Mouse (Mus musculus) v-Abl transformed pro-B cells (cell line): ENCODE results near the gene Gm19684.
"Not testable (repeated sequence)": the region's sequence is repeated elsewhere in the genome, so short reads cannot be mapped to it uniquely, and the experiment has no call there.

ENCODE experiments used
- in situ Hi-C, 2 experiments: fragments of 400-800 bp; cut with MboI; formaldehyde crosslinking; loops; one replicate each; pipeline ENCODE4 v1.15.1; 2025; ENCODE audit not compliant: unreplicated experiment in 2 of 2

The Gm19684 gene

DNA sequence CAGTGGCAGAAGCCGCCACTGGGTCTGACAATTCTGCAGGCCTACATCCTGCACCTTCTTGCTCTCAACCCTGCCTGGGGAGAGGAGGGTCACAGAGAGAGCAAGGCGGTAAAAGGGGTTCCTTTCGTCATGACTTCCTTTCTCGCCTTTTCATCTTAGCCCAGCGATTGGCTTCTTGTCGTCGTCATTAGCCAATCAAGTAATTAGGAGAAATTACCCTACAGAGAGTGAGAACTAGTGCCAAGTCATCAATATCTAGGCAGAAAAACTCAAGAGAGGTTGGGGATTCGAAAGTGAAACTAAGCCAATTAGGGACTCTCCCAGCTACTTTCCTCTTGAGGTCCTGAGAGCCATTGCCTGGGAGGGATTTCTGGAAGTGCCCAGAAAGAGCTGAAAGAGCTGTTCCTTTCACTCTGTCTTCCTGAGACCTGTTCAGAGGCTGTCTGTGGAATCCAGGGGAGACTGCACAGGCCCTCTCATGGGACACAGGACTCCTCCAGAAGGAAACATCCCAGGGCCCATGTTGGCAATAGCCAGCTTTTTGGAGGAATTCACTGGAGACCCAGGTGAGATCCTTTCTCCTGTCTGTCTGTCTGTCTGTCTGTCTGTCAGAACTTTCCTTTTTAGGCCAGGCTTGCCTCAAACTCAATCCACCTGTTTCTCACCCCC is at the start of gene Gm19684:
Gene Gm19684, plus strand, starts transcription at position 327 of the 669 bp plus-strand sequence.
- in situ Hi-C loops: not testable (repeated sequence)

DNA sequence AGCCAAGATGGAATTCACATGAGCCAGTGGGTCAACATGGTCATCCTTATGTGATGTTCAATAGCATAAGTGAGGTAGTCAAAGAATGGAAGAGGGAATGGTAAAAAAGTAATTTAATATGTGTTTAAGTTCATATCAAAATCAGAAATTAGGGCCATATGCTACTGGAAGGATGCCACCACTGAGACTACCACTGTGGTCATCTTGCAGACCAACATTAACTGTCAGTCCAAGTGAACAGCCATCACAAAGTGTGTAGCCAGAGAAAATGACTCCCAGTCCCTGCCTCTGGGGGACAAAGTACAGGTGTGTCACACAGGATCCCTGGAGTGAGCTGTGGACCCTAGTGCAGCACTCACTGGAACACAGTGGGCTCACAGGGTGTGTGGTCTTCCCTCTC is 39.6 kb upstream of the Gm19684 start:
- in situ Hi-C loops: loop anchor here in 1 of 2 experiments (5.0 to 25.0 kb wide), 4 partner anchors 110 to 747 kb away; partner anchors contain the start of genes H2-M10.6 and H2-T3

DNA sequence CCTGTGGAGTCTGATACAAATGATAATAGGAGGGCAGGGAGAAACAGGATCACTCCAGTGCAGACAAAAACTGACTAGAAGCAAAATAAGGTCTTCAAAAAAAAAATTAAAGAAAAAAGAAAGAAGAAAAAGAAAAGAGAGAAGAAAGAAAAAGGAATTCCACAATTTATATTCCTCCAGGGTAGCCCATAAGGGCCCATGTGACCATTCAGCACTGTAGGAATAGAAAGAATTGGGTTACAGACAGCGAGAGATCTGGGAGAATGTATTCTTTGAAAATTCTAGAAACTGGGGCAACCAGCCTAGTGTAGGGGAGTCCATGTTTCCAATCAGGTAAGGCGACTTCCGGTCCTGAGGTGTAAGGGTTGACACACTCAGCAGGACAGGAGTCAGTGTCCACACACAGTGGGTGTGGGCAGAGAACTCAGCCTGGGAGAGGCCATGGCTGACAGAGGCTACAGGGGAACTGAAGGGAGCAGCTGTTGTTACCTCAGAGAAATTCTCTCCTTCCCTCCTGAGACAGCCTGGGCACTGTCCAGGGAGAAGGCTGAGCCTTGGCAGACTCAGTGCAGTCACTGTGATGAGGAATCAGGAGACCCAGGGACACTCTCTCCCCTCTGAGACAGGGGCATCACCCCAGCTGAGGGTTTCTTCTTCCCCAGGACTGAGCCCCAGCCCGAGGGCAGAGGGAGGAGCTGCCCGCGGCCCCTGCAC is 38.8 kb upstream of the Gm19684 start:
- in situ Hi-C loops: loop anchor here in 1 of 2 experiments (5.0 to 25.0 kb wide), 4 partner anchors 110 to 748 kb away; partner anchors contain the start of genes H2-M10.6 and H2-T3

DNA sequence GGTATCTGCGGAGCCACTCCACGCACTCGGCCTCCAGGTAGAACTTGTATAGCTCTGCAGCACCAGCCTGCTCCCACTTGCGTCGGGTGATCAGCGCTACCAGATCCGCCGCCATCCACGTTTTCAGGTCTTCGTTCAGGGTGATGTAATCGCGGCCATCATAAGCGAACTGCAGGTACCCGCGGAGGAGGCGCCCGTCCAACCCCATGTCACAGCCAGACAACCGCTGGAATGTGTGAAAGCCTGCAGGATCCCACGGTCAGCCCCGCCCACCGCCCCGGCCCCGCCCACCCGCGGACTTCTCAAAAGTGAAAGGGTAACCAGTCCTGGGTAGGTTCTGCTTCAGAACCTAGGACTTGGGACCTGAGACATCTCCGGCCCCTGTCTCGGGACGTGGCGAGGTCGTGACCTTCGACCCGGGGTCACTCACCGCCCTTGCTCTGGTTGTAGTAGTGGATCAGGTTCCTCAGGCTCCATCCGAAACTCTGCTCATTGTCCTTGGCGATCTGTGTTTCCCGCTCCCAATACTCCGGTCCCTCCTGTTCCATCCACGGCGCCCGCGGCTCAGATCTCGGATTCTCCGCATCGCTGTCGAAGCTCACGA is 38.1 kb upstream of the Gm19684 start:
- in situ Hi-C loops: loop anchor here in 1 of 2 experiments (5.0 to 25.0 kb wide), 4 partner anchors 109 to 749 kb away; partner anchors contain the start of genes H2-M10.6 and H2-T3

DNA sequence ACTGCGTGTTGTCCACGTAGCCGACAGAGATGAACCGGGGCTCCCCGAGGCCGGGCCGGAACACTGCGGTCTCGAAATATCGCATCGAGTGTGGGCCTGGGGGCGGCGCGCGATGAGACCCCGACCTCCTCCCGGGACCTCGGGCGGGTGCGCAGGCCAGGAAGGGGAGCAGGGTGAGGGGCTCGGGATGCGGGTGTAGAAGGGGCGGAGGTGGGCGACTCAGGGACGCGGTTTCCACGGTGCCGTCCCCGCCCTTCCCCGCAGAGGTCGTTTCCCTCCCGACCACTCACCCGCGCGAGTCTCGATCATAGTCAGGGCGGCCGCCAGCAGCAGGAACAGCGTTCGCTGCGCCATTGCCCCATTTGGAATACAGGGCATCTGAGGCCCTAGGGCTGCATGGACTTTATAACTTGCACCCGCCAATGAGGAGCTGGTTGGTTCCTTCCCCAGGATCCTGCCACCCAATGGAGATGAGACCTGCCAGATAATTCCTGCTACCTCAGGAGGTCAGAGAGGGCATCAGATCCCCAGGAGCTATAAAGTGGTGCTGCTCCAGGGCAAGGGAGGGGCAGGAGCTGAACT is 37.5 kb upstream of the Gm19684 start:
- in situ Hi-C loops: loop anchor here in 1 of 2 experiments (5.0 to 25.0 kb wide), 4 partner anchors 108 to 749 kb away; partner anchors contain the start of genes H2-M10.6 and H2-T3

DNA sequence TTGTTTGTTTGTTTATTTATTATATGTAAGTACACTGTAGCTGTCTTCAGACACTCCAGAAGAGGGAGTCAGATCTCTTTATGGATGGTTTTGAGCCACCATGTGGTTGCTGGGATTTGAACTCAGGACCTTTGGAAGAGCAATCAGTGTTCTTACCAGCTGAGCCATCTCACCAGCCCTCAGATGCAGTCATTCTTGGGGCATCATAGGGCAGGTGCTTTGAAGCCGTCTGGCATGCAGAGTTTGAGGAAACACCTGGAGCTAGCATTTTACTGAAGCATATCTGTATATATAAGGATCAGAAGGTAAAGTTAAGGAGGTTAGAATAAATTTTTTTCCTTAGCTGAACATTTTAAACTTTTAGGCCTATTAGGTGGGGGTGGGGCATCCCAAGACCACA is 35.5 kb upstream of the Gm19684 start:
- in situ Hi-C loops: loop anchor here (5.0 to 25.0 kb wide), 4 partner anchors 111 to 751 kb away; partner anchors contain the start of gene H2-M10.6 (in 1 of the 2)

DNA sequence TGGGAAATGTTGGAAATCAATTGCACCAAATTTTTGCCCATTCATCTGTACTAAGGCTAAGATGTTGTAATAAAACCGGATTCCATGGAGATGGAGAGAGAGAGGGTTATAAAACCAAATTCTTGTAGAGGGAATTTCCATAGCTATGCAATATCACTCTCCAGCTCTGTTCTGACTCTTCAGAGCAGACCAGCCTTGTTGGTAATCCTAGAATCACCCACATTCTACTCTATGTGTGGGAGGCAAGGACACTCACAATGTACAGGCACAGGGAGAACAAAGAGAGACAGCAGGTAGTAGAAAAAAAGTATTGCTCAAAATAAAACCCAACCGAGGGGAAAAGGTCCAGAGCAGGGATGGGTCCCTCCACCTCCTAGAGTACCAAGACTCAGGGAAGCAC is 29.5 kb upstream of the Gm19684 start:
- in situ Hi-C loops: loop anchor here in 1 of 2 experiments (25.0 kb wide), 2 partner anchors 320 to 720 kb away; partner anchors contain the start of gene H2-M10.6

DNA sequence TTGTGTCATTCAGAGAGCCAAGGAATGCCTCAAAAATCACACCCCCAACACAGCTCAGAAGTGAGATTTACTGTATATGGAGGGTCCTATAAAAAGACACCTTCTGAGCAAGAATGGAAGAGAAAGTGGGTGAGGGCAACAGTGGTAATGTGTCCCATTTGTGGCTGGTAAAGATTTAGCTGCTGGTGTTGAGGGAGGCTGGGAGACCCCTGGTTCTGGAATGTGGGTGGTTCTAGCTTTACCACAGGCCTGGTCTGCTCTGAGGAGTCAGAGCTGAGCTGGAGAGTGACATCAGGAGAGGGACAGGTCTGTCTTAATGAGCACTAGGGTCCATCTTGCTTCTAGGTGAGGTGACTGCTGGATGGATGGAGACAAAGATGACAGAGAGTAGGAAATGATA is 29.0 kb upstream of the Gm19684 start:
- in situ Hi-C loops: loop anchor here in 1 of 2 experiments (25.0 kb wide), 2 partner anchors 320 to 720 kb away; partner anchors contain the start of gene H2-M10.6

DNA sequence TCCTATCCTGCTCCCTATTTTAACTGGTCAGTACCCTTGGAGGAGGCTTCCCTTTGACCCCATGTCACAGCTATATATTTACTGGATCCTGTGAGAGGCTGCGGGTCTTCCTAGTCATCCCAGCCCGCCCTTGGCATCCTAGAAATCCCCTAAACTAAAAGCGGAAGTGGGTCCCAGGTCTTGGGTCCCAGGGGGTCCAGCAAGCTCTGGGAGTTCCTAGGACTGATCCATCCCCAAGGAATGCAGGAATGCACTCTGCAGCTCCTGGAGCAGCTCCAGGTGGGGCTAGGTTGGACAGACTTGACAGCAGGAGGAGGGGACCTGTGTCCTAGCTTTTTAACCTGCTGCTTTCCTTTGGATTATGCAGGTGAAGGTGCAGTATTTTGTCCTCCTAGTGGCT is 27.5 kb upstream of the Gm19684 start:
- in situ Hi-C loops: loop anchor here in 1 of 2 experiments (25.0 kb wide), 2 partner anchors 318 to 718 kb away; partner anchors contain the start of gene H2-M10.6

DNA sequence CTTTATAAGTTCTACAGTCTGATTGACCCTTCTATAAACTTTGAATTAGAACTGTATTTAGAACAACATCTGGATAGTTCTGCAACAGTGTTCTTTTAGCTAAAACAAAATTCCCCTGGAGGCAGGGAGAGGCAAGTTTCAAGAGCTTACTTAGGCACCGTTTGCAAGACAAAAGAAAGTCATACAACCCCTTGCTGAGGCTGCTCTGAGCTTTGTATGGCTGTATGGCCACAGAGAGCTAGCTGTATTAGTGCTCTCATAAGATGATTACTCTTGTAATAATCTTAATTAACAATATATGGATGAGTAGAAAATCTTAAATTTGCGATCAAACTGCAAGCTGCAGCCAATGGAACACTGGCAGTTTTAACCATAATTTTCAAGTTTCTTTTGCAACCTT is 21.9 kb upstream of the Gm19684 start:
- in situ Hi-C loops: loop anchor here in 1 of 2 experiments (25.0 kb wide), 2 partner anchors 313 to 713 kb away; partner anchors contain the start of gene H2-M10.6

DNA sequence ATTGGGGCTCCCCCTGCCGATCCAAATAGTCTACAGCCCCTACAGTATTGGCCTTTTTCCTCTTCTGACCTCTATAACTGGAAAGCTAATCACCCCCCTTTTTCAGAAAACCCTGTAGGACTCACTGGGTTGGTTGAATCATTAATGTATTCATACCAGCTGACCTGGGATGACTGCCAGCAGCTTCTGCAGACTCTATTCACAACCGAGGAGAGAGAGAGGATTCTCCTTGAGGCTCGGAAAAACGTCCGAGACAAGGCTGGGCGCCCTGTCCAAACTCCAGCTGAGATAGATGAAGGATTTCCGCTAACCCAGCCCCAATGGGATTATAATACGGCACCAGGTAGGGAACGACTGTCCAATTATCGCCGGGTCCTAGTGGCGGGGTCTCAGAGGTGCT is 19.4 kb upstream of the Gm19684 start:
- in situ Hi-C loops: not testable (repeated sequence)

DNA sequence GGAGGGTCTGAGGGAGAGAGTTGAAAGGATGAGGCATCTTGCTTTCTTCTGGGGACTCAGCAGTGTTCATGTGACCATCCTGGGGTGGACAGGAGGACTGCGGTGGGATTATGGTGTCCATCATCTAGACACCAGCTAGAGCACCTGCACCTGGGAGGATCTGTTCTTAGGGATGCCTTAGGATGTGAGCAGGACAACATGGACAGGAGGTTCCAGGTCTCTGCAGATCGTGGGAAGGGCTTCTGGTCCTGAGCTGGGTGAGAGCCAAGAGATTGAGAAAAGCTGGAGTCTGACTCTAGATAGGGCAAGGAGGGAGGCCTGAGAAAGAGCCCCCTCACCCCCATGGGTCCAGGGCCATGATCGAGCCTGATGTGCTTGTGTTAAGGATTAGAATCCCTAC is 11.3 kb upstream of the Gm19684 start:
- in situ Hi-C loops: loop anchor here in 1 of 2 experiments (10.0 kb wide), 1 partner anchor 65 kb away; no protein-coding TSS in a partner anchor

DNA sequence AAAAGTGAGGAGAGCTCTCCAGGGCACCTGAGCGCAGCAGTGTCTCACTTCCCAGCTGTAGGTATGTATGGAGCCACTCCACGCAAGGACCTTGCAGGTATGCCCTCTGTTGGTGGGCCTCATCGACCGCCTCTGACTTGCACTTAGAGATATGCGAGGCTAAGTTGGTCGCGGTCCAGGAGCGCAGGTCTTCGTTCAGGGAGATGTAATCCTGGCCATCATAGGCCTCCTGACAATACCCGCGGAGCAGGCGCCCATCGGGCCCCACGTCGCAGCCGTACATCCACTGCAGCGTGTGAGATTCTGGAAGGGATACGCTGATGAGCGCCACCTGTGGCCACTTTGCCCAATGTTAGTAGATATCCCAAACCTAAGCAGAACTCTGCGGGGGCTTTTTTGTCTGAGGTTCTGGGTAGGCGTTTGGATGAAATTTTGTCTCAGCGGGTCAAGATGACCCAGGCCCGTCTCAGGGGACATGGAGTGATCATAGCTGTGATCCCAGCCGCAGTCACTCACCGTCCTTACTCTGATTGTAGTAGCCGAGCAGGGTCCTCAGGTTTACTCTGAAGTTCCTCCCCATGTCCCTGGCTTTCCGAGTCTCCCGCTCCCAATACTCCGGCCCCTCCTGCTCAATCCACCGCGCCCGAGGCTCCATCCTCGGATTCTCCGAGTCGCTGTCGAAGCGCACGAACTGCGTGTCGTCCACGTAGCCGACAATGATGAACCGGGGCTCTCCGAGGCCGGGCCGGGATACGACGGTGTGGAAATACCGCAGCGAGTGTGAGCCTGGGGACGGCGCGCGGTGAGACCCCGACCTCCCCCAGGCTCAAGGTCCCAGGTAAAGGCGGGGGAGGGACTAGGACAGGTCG is 10.6 kb upstream of the Gm19684 start:
- in situ Hi-C loops: loop anchor here in 1 of 2 experiments (10.0 kb wide), 1 partner anchor 64 kb away; no protein-coding TSS in a partner anchor

DNA sequence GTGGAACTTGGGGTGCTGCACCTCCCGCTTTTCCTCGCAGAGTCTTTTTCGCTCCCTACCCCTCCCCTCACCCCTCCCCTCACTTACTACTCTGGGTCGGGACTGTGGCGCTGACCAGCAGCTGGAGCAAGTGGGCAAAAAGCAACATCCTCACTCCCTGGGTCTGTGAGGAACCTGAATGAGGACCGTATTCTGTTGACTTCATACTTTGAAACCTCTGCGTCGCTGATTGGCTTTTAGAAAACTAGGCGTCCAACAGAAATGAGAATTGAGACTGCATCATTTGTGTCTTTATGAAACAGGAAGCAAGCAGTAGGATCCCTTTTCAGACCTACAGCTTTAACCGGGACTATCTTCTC is 10.0 kb upstream of the Gm19684 start:
- in situ Hi-C loops: loop anchor here in 1 of 2 experiments (10.0 kb wide), 1 partner anchor 63 kb away; no protein-coding TSS in a partner anchor

DNA sequence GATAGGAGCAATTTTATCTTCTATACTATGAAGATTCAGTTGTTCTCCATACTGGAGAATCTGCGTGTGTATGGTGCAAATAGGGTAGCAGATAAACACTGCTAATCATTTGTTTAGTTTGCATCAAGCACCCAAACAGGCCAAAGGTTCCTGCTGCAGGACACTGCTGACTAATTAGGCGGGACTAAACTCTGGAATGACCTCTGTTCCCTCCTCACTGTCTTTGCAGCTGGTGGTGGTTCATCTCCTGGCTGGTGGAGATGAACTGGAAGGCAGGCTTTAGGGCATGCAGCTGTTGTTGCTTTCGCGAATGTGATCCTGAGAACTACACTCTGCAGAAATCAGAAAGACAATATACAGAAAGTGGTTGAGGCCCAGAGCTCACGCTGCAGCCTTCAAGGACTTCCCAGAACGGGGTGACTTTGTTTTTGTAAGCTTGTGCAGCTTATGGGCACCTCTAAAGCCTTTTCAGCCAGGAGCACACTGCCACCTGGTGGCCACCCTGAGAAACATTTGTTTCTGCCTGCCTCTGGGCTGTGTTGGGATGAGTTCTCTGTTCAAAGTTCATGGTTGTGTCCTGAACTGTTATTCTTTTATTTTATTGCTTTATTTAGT is 7.4 kb upstream of the Gm19684 start:
- in situ Hi-C loops: loop anchor here in 1 of 2 experiments (10.0 kb wide), 1 partner anchor 61 kb away; no protein-coding TSS in a partner anchor

DNA sequence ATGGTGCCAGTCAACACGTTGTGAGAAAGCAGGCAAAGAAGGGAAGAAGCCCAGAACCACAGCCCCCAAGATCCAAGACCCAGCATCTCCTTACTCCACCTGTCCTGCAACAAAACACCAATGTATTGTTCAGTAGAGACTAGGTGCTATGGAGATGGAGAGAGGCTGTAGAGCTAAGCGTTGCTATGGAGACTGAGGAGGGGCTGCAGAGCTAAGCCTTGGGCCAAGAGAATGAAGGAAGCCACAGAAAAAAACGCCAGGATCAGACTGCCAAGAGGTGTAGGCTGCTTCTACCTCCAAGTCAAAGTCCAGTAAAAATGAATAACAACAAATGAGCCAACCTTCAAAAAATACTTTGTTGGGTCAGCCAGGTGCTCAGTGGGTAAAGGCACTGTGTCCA is 4.9 kb upstream of the Gm19684 start:
- in situ Hi-C loops: loop anchor here in 1 of 2 experiments (10.0 kb wide), 1 partner anchor 58 kb away; no protein-coding TSS in a partner anchor

DNA sequence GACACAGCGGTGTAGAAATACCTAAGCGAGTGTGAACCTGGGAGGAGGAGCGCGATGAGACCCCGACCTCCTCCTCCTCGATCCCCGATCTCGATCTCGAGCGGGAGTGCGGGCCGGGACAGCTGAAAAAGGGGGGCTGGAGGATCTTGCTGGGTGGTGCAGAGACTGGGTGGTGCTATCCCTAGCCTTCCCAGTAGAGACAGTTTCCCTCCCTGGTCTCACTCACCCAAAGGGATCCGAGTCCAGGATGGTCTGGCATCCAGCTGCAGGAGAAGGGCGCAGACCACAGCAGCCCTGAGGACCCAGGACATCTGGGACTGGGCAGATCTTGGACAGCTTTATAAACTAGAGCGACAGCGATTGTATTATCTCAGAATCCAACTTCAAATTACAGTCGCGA is 639 bp upstream of the Gm19684 start:
- in situ Hi-C loops: not testable (repeated sequence)

DNA sequence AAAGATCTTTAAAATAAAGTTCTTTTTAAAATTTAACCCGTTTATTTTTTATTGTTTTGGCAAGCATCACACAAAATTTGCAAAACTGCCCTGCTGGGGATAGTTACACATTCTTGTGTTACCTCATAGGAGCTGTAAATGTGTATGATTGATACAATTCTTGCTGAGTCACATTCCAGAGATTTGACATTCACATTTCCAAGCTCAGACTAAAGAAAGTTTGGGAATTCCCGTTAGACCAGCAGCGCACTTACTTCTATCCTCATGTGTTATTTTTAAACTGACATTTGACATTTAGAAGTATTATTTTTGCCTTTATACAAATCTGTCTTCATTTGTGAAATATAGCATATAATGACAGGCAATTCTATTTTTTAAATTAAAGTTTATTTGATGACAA is 2.6 kb downstream of the Gm19684 start:
- in situ Hi-C loops: not testable (repeated sequence)

DNA sequence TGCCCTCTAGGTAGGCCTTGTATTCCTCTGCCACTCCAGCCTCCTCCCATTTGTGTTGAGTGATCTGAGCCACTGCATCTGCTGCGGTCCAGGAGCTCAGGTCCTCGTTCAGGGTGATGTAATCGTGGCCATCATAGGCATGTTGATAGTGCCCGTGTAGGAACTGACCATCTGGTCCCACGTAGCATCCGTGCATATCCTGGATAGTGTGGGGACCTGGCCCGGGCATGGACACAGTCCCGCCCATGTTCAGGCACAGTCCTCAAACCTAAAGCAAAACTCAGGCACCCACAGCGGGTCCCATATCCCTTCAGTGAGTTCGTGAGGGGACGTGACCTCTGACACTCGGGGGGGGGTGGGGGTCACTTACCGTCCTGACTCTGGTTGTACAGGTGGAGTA is 7.0 kb downstream of the Gm19684 start:
- in situ Hi-C loops: not testable (repeated sequence)
